Mouse (Mus musculus) spleen, adult 2 months (tissue): Measurements from ENCODE around the gene C1ql1. TPM values are rescaled to one million over a fixed set of nuclear protein-coding genes. Genes with fewer than 3 reads are reported as not detected.

Experiments
- DNase-seq, 2 experiments: peaks; one replicate each; pipeline versions ENCODE4 v3.0.0 to v3.0.0-alpha.2; 2012 to 2021; ENCODE audit warnings: low spot score in 2 of 2, low read depth in 1 of 2
- H3K27ac ChIP-seq: fragments of 200-500 bp; 2 replicates; pipeline ENCODE4 v1.5.1; 2012; ENCODE audit warnings: low read length, inconsistent platforms; ENCODE audit not compliant: insufficient read depth
- H3K27me3 ChIP-seq: fragments of 200-500 bp; 2 replicates; pipeline ENCODE4 v1.6.1; 2012; ENCODE audit warnings: mild to moderate bottlenecking, moderate library complexity, low read length, inconsistent platforms; ENCODE audit not compliant: control insufficient read depth, insufficient read depth
- H3K36me3 ChIP-seq: fragments of 200-500 bp; 2 replicates; pipeline ENCODE4 v1.6.1; 2012; ENCODE audit warnings: mild to moderate bottlenecking, low read length, inconsistent platforms; ENCODE audit not compliant: control insufficient read depth, insufficient read depth
- H3K4me1 ChIP-seq: fragments of 200-500 bp; 2 replicates; pipeline ENCODE4 v1.6.1; 2011; ENCODE audit warnings: inconsistent platforms; ENCODE audit not compliant: control insufficient read depth, insufficient read depth, insufficient read length
- H3K4me3 ChIP-seq: fragments of 200-500 bp; 2 replicates; pipeline ENCODE4 v1.5.1; 2011; ENCODE audit warnings: mild to moderate bottlenecking, inconsistent platforms; ENCODE audit not compliant: insufficient read depth, insufficient read length; ENCODE audit errors: extremely low read depth
- CTCF ChIP-seq: fragments of 200-500 bp; IDR thresholded peaks from 2 replicates; pipeline ENCODE4 v1.5.1; 2011; ENCODE audit warnings: mild to moderate bottlenecking, inconsistent platforms; ENCODE audit not compliant: insufficient read depth, insufficient read length, insufficient replicate concordance; ENCODE audit errors: extremely low read depth
- POLR2A ChIP-seq: fragments of 200-500 bp; IDR thresholded peaks from 2 replicates; pipeline ENCODE4 v1.6.1; 2011; ENCODE audit warnings: low read depth, low read length, inconsistent platforms
- WGBS: fragments of 180-500 bp; shearing (Covaris S2); methylation state at CpG from one replicate; pipeline ENCODE4 v1.1.7; 2018; 5-methylcytosine and 5-hydroxymethylcytosine counted together
- polyA plus RNA-seq: library from polyadenylated mRNA; depleted of rRNA; stranded (reverse); fragments of >200 nt; gene quantifications from 2 replicates; pipeline ENCODE4 v1.2.3, GENCODE M21; 2012

Gene C1ql1
- polyA plus RNA-seq, 1 experiment, result not detected

DNA sequence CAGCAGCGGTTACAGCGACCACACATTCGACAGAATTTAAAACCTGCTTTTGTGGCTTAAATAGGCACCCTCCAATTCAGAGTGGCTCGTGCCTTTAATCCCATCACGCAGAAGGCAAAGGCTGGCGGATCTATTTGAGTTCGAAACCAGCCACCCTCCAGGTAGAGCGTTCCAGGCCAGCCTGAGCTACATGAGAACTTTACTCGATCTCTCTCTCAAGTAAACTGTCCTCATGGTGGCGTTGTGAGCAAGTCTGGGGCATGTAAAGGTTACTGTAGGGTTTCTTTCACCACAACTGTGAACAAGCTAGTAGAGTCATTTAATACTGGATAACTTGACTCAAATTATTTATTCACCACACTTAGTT is 21.2 kb downstream of the C1ql1 start:
- Histone ChIP-seq H3K27ac (peak overlapping the region; percentile 42), H3K4me3 (peak overlapping the region; percentile 54), H3K4me1 (peaks cover 2% of the 10 kb centered on the region; the same call in 1 of the 2 replicates), H3K36me3 (no peaks in the 10 kb centered on the region), H3K27me3 (no peaks in the 10 kb centered on the region)
- WGBS, result 4% methylated on average over 10 of the region's 10 CpGs
- peak; percentile 14 to 42 for DNase-seq
- TF ChIP-seq CTCF, result no peak
- no peak for TF ChIP-seq POLR2A

DNA sequence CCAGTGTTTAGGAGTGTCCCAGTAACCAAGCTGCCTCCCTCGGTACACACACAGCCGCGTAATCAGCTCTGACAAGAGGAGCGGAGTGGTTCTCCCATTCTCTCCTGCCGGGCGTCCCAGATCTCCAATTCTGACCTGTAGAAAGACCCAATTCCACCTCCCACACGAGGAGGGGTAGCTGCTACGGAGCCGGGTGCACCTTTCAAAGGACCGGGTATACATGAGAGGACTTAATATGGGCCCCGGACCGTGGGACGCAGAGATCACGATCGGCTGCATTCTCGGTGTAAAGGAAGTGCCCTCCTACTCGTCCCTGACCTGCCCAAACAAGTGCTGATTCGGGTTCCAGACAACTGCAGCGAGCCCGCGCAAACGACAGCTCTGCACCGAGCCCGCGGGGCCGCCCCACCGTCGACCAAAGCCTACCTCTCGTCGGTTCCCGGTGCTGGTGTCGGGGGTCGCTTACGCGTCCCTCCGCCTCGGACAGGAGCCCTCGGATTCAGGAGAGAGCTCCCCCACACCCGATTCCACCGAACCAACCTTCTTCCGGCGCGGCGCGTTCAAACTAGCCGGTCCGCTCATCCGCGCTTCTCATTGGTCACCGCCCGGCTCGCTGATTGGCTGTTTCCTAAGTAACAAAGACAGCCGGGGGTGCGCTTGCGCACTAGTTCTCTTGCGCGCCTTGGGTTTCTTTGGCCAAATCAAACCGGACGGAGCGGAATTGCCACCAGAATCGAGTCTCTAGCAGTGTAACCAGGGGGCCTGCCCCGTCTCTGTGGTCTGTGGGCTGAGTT is 21.7 kb downstream of the C1ql1 start, which contains the start of gene Kif18b:
Gene Kif18b, minus strand, starts transcription at position 568 of the 794 bp plus-strand sequence.
- Histone ChIP-seq H3K27ac (peak within 1 kb of the TSS; percentile 42), H3K4me1 (peaks cover 2% of the 10 kb centered on the region; the same call in 1 of the 2 replicates), H3K4me3 (peak within 1 kb of the TSS; percentile 78), H3K27me3 (no peaks in the 10 kb centered on the region), H3K36me3 (no peaks in the 10 kb centered on the region)
- under 1% methylated on average over 62 of the region's 62 CpGs for WGBS
- TF ChIP-seq CTCF (no peak), POLR2A (no peak)
- peak; percentile 88 to 93 for DNase-seq

- H3K4me1 ChIP-seq, result peaks cover 2% of the 10 kb centered on the region; the same call in 1 of the 2 replicates
- H3K36me3 ChIP-seq, result no peaks in the 10 kb centered on the region
- TF ChIP-seq CTCF, result no peak
- WGBS, result 94% methylated on average over 6 of the region's 6 CpGs
- H3K27me3 ChIP-seq, result no peaks in the 10 kb centered on the region
- H3K4me3 ChIP-seq, result no peak overlapping the region
- H3K27ac ChIP-seq, result no peak overlapping the region
- no peak for DNase-seq
These were observed 25.0 kb downstream of the C1ql1 start for GRCm38 (mm10) chr11:102921491-102921890.

DNA sequence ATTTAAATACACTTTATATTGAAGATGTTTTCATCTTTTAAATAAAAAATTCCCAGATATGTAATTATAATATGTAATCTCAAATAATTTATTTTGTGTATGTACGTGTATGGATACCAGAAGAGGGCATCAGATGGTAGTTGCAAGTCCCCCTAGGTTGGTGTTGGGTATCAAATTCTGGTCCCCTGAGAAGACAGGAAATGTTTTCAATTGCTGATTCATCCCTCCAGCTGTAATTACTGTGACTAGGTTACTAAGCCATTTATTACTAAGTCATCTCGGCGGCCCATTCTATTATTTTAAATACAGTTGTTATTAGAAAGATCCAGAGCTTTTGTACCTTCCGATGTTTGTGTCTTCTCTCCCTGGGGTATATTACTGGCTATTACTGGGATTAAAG is 28.4 kb downstream of the C1ql1 start:
- DNase-seq, result no peak
- no peaks in the 10 kb centered on the region for H3K36me3 ChIP-seq
- TF ChIP-seq POLR2A (no peak), CTCF (no peak)
- no peak overlapping the region for H3K4me3 ChIP-seq
- 75% methylated on average over 4 of the region's 4 CpGs for WGBS
- H3K27me3 ChIP-seq, result no peaks in the 10 kb centered on the region
- no peak overlapping the region for H3K27ac ChIP-seq
- H3K4me1 ChIP-seq, result no peaks in the 10 kb centered on the region

DNA sequence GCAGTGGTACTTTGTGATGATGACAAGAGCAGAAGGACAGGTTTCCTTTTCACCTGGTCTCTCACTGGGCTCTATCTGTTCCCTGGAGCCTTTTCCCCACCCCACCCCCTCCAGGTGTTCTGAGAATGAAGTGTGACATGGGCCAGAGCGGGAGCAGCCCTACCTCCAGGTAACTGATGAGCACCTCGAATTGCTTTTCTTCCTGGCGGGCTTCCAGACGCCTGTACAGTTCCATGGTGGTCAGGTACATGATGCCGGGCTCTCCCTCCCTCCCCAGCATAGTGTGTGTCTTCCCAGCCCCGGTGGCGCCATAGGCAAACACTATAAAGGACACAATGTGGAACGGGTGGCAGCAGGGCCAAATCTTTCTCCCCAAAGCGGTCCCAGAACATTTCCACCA is 31.1 kb downstream of the C1ql1 start:
- no peaks in the 10 kb centered on the region for H3K27me3 ChIP-seq
- DNase-seq, result no peak
- TF ChIP-seq CTCF (no peak), POLR2A (no peak)
- no peaks in the 10 kb centered on the region; the same call in 1 of the 2 replicates for H3K36me3 ChIP-seq
- H3K27ac ChIP-seq, result no peak overlapping the region
- H3K4me1 ChIP-seq, result no peaks in the 10 kb centered on the region
- no peak overlapping the region for H3K4me3 ChIP-seq
- 96% methylated on average over 9 of the region's 9 CpGs for WGBS

DNA sequence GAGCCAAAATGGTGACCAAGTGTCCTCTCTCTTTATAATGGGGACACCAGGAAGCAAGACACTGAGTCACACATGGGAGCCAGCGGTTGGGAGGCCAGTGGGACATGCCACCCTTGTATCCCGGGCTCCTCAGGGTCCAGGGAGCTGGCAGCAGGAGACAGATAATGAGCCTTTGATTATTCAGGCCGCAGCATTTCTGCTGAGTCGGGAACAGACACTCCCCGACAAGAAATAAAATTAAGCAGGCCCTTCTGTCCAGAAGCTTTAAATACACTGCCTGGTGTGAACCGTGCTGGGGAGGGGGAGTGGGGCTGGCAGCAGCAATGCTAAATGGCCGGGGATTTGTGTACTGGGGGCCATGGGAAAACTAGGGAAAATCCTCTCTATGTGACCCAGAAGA is 35.1 kb downstream of the C1ql1 start:
- DNase-seq, result no peak
- no peak overlapping the region for H3K27ac ChIP-seq
- no peak for TF ChIP-seq CTCF
- no peak for TF ChIP-seq POLR2A
- H3K4me1 ChIP-seq, result no peaks in the 10 kb centered on the region
- no peak overlapping the region for H3K4me3 ChIP-seq
- no peaks in the 10 kb centered on the region for H3K27me3 ChIP-seq
- H3K36me3 ChIP-seq, result peaks cover 4% of the 10 kb centered on the region; the same call in 1 of the 2 replicates
- WGBS, result 94% methylated on average over 7 of the region's 7 CpGs

DNA sequence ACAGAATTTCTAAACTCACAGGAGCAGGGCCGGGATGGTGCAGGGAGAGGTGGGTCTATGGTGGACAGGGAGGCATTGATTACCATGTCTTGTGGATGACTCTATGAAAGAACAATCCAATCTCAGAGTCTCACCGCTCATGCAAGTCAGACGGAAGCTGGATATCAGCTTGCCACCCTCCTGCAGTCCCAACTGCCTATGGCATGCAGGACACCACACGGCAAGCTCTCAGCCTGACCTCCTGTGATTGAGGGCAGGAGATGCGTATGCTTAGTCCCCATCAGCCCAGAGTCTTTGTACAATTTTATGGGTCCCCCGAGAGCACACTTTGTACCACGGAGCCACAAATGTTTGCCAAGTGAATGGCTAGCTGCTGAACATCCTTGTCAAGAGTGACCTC is 42.8 kb downstream of the C1ql1 start:
- Histone ChIP-seq H3K4me3 (no peak overlapping the region), H3K27me3 (no peaks in the 10 kb centered on the region), H3K27ac (no peak overlapping the region), H3K4me1 (no peaks in the 10 kb centered on the region), H3K36me3 (peaks cover 4% of the 10 kb centered on the region; the same call in 1 of the 2 replicates)
- WGBS, result 88% methylated on average over 7 of the region's 7 CpGs
- DNase-seq, result no peak
- TF ChIP-seq CTCF, result no peak
- TF ChIP-seq POLR2A, result no peak
